In genomic region chr7:142559651-142560175, GRCm38 (mm10) we compare ENCODE assay signal across 14 mouse cellular contexts. TPM values are rescaled to one million over a fixed set of nuclear protein-coding genes. Genes with fewer than 3 reads are reported as not detected.
A peak's percentile ranks its signal among the peaks of the same experiment; 100 is the strongest.
DNase-seq lines count a peak whose midpoint lies in the region; ATAC-seq and TF ChIP-seq lines count a peak whose summit lies in the region.
"Had no signal": no experiment of that assay in that cellular context is flagged by ENCODE, and none has a peak within 500 bp of the region (broad histone marks: within the 10 kb centered on the region; RNA-seq: fewer than 3 reads in every experiment).

No protein-coding gene starts in this region.

- TF ChIP-seq CTCF in hindbrain, postnatal 0 days (IDR thresholded peaks at IDR 0.05; ENCODE audit: low read depth): no peak
- no peak for TF ChIP-seq CTCF in liver, postnatal 0 days (IDR thresholded peaks at IDR 0.05; ENCODE audit: low read depth)

- WGBS in hindbrain, embryonic 12.5 days: 57% methylated on average over 5 of the region's 5 CpGs
- 88% methylated on average over 5 of the region's 5 CpGs for WGBS in hindbrain, postnatal 0 days
- 9% methylated on average over 5 of the region's 5 CpGs for WGBS in embryonic facial prominence, embryonic 12.5 days
- WGBS in intestine, embryonic 15.5 days: 34% methylated on average over 5 of the region's 5 CpGs
- 76% methylated on average over 5 of the region's 5 CpGs for WGBS in liver, postnatal 0 days (ENCODE audit: insufficient replicate concordance)

- no peak for TF ChIP-seq EP300 in liver, postnatal 0 days (IDR thresholded peaks at IDR 0.05; ENCODE audit: low read depth)

- no peak for DNase-seq in hindbrain, postnatal 0 days (ENCODE audit: low spot score)
- DNase-seq in liver, postnatal 0 days: no peak
- no peak for DNase-seq in left cerebral cortex, adult 11 months (ENCODE audit: low spot score)
- DNase-seq in right cerebral cortex, postnatal 10 days (ENCODE audit: low spot score in 2 of 2): no peak
- DNase-seq: cerebellum, adult 8-10 months; forebrain, postnatal 0 days; gastrocnemius, postnatal 25 days; retina, postnatal 1 day; spleen, adult 18-20 months had no signal

- no peaks in the 10 kb centered on the region; the same call in 1 of the 2 replicates for H3K27me3 ChIP-seq in hindbrain, embryonic 12.5 days
- no peaks in the 10 kb centered on the region for H3K27me3 ChIP-seq in hindbrain, postnatal 0 days (ENCODE audit: insufficient read depth, low read length)
- no peaks in the 10 kb centered on the region for H3K27me3 ChIP-seq in embryonic facial prominence, embryonic 12.5 days
- no peaks in the 10 kb centered on the region for H3K27me3 ChIP-seq in intestine, embryonic 15.5 days (replicated peaks)
- H3K27me3 ChIP-seq in liver, postnatal 0 days (ENCODE audit: insufficient read depth, low read length): no peaks in the 10 kb centered on the region

- ATAC-seq in hindbrain, embryonic 12.5 days (ENCODE audit: low FRiP score): no peak
- no peak for ATAC-seq in hindbrain, postnatal 0 days
- ATAC-seq in embryonic facial prominence, embryonic 12.5 days (ENCODE audit: insufficient number of reproducible peaks, insufficient read depth, low FRiP score, low TSS enrichment): no peak
- ATAC-seq in intestine, embryonic 15.5 days: no peak
- ATAC-seq in liver, postnatal 0 days: no peak
- ATAC-seq: forebrain, postnatal 0 days had no signal

- H3K9ac ChIP-seq in hindbrain, embryonic 12.5 days: no peak overlapping the region
- no peak overlapping the region for H3K9ac ChIP-seq in hindbrain, postnatal 0 days (replicated peaks; ENCODE audit: low read length)
- no peak overlapping the region for H3K9ac ChIP-seq in embryonic facial prominence, embryonic 12.5 days
- H3K9ac ChIP-seq in intestine, embryonic 15.5 days: no peak overlapping the region
- no peak overlapping the region for H3K9ac ChIP-seq in liver, postnatal 0 days (replicated peaks)
- H3K9ac ChIP-seq: forebrain, postnatal 0 days; neural tube, embryonic 15.5 days had no signal

- no peak overlapping the region for H3K4me2 ChIP-seq in hindbrain, embryonic 12.5 days (replicated peaks)
- no peak overlapping the region for H3K4me2 ChIP-seq in hindbrain, postnatal 0 days (ENCODE audit: low read depth, low read length)
- H3K4me2 ChIP-seq in embryonic facial prominence, embryonic 12.5 days (replicated peaks): no peak overlapping the region
- no peak overlapping the region for H3K4me2 ChIP-seq in intestine, embryonic 15.5 days (replicated peaks)
- no peak overlapping the region for H3K4me2 ChIP-seq in liver, postnatal 0 days (ENCODE audit: low read depth, low read length)
- H3K4me2 ChIP-seq: neural tube, embryonic 15.5 days had no signal

- peaks cover 34% of the 10 kb centered on the region for H3K4me1 ChIP-seq in hindbrain, embryonic 12.5 days
- peaks cover 3% of the 10 kb centered on the region; the same call in 1 of the 2 replicates for H3K4me1 ChIP-seq in hindbrain, postnatal 0 days (ENCODE audit: insufficient read depth, low read length)
- peaks cover 77% of the 10 kb centered on the region for H3K4me1 ChIP-seq in embryonic facial prominence, embryonic 12.5 days
- peaks cover 61% of the 10 kb centered on the region for H3K4me1 ChIP-seq in intestine, embryonic 15.5 days (replicated peaks)
- H3K4me1 ChIP-seq in liver, postnatal 0 days (ENCODE audit: insufficient read depth): peaks cover 38% of the 10 kb centered on the region
- H3K4me1 ChIP-seq: megakaryocyte, embryonic 14.5 days had no signal

- no peaks in the 10 kb centered on the region for H3K36me3 ChIP-seq in hindbrain, embryonic 12.5 days
- H3K36me3 ChIP-seq in hindbrain, postnatal 0 days (ENCODE audit: insufficient read depth, low read length): no peaks in the 10 kb centered on the region
- H3K36me3 ChIP-seq in embryonic facial prominence, embryonic 12.5 days: no peaks in the 10 kb centered on the region
- H3K36me3 ChIP-seq in intestine, embryonic 15.5 days: no peaks in the 10 kb centered on the region
- H3K36me3 ChIP-seq in liver, postnatal 0 days (replicated peaks; ENCODE audit: insufficient read depth, low read length): no peaks in the 10 kb centered on the region
- H3K36me3 ChIP-seq: neural tube, embryonic 15.5 days had no signal

- no peaks in the 10 kb centered on the region for H3K9me3 ChIP-seq in hindbrain, embryonic 12.5 days (replicated peaks)
- H3K9me3 ChIP-seq in hindbrain, postnatal 0 days (ENCODE audit: low read length): no peaks in the 10 kb centered on the region
- no peaks in the 10 kb centered on the region for H3K9me3 ChIP-seq in embryonic facial prominence, embryonic 12.5 days
- no peaks in the 10 kb centered on the region for H3K9me3 ChIP-seq in intestine, embryonic 15.5 days
- no peaks in the 10 kb centered on the region for H3K9me3 ChIP-seq in liver, postnatal 0 days (ENCODE audit: low read length)
- H3K9me3 ChIP-seq: megakaryocyte, embryonic 14.5 days; neural tube, embryonic 15.5 days had no signal

- no peak overlapping the region for H3K4me3 ChIP-seq in hindbrain, embryonic 12.5 days
- H3K4me3 ChIP-seq in hindbrain, postnatal 0 days (ENCODE audit: low read length): no peak overlapping the region
- H3K4me3 ChIP-seq in embryonic facial prominence, embryonic 12.5 days: no peak overlapping the region
- no peak overlapping the region for H3K4me3 ChIP-seq in intestine, embryonic 15.5 days (replicated peaks)
- no peak overlapping the region for H3K4me3 ChIP-seq in liver, postnatal 0 days (ENCODE audit: low read depth, low read length)
- H3K4me3 ChIP-seq: megakaryocyte, embryonic 14.5 days; neural tube, embryonic 15.5 days had no signal

- H3K27ac ChIP-seq in hindbrain, embryonic 12.5 days: peak overlapping the region; percentile 57; the same call in 1 of the 2 replicates
- H3K27ac ChIP-seq in hindbrain, postnatal 0 days: no peak overlapping the region
- H3K27ac ChIP-seq in embryonic facial prominence, embryonic 12.5 days: peak overlapping the region; percentile 89
- peak overlapping the region; percentile 66 for H3K27ac ChIP-seq in intestine, embryonic 15.5 days
- H3K27ac ChIP-seq in liver, postnatal 0 days (ENCODE audit: low read depth): peak overlapping the region; percentile 29; the same call in 1 of the 2 replicates
- H3K27ac ChIP-seq: neural tube, embryonic 15.5 days had no signal

RNA-seq across cellular contexts. Expression of gene Mrpl23, which starts 27.2 kb away (rescaled TPM):
- polyA plus RNA-seq in hindbrain, embryonic 12.5 days (2016; fragmentation: Nextera tagmentation; extraction: Ambion mirVana): 8.4 and 13.4 TPM in 2 replicates
- 64.0 and 69.3 TPM in 2 replicates for total RNA-seq in hindbrain, postnatal 0 days (2014; rRNA removed)
- 17.4 and 25.5 TPM in 2 replicates for polyA plus RNA-seq in hindbrain, postnatal 0 days (2015; fragmentation: Nextera tagmentation; extraction: Ambion mirVana)
- 19.8 and 32.6 TPM in 2 replicates for polyA plus RNA-seq in embryonic facial prominence, embryonic 12.5 days (2016; fragmentation: Nextera tagmentation; extraction: Ambion mirVana)
- 44.9 and 57.4 TPM in 2 replicates for polyA plus RNA-seq in intestine, embryonic 15.5 days (2015; fragmentation: Nextera tagmentation; extraction: Ambion mirVana)
- 18.7 and 19.3 TPM in 2 replicates for polyA plus RNA-seq in liver, postnatal 0 days (2015; fragmentation: Nextera tagmentation; extraction: Ambion mirVana)
